Comparison of ENCODE assay signal across 9 mouse cellular contexts in the genomic region with DNA sequence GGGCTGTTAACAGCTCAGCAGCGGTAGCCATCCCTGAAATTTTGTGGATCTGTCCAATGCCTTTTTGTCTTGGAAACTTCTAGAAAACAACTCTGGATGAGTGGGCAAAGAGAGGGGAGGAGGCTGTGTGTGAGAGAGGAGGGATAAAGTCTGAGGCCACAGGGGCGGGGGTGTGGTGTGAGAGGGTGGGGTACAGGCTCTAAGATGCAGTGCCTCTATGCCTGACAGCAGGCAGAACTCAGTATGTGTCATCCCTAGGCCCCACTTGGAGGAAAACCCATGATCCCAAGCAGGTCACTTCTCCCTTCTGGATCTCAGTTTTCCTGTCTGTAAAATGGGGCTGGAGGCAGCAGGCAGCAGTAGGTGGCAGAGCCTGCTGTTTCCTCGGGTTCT. TPM values are rescaled to one million over a fixed set of nuclear protein-coding genes. Genes with fewer than 3 reads are reported as not detected.
DNase-seq lines count a peak whose midpoint lies in the region; ATAC-seq and TF ChIP-seq lines count a peak whose summit lies in the region.
"Had no signal": no experiment of that assay in that cellular context is flagged by ENCODE, and none has a peak within 500 bp of the region (broad histone marks: within the 10 kb centered on the region; RNA-seq: fewer than 3 reads in every experiment).

No protein-coding gene starts in this region.

- H3K9ac ChIP-seq in midbrain, embryonic 13.5 days (replicated peaks) = peak overlapping the region; percentile 42; the same call in 1 of the 2 replicates
- no peak overlapping the region for H3K9ac ChIP-seq in liver, embryonic 11.5 days (ENCODE audit: low read depth, low read length)
- H3K9ac ChIP-seq in stomach, embryonic 14.5 days (replicated peaks; ENCODE audit: low read depth, low read length) = no peak overlapping the region
- no peak overlapping the region for H3K9ac ChIP-seq in kidney, embryonic 15.5 days

- intact Hi-C loops in gastrocnemius, adult 2 months (cut with DNase I) = no loop called here

- no peak for TF ChIP-seq CTCF in gastrocnemius, adult 2 months (IDR thresholded peaks at IDR 0.05)

- no peaks in the 10 kb centered on the region for H3K27me3 ChIP-seq in midbrain, embryonic 13.5 days
- H3K27me3 ChIP-seq in midbrain, embryonic 10.5 days (ENCODE audit: low read depth, poor library complexity, severe bottlenecking) = peaks cover 27% of the 10 kb centered on the region
- 0 out of 2 replicates have a peak, but pooled peaks cover 2% of the 10 kb centered on the region for H3K27me3 ChIP-seq in liver, embryonic 11.5 days (replicated peaks; ENCODE audit: control insufficient read depth, insufficient read depth, low read length)
- no peaks in the 10 kb centered on the region for H3K27me3 ChIP-seq in stomach, embryonic 14.5 days (ENCODE audit: control insufficient read depth, insufficient read depth, low read length)
- peaks cover 13% of the 10 kb centered on the region for H3K27me3 ChIP-seq in kidney, embryonic 15.5 days

- peaks cover 85% of the 10 kb centered on the region for H3K4me1 ChIP-seq in midbrain, embryonic 13.5 days (replicated peaks)
- H3K4me1 ChIP-seq in midbrain, embryonic 10.5 days = peaks cover 74% of the 10 kb centered on the region
- peaks cover 40% of the 10 kb centered on the region for H3K4me1 ChIP-seq in liver, embryonic 11.5 days (replicated peaks; ENCODE audit: control insufficient read depth, insufficient read depth, low read length)
- H3K4me1 ChIP-seq in stomach, embryonic 14.5 days (ENCODE audit: control insufficient read depth, insufficient read depth, low read length) = peaks cover 62% of the 10 kb centered on the region
- peaks cover 69% of the 10 kb centered on the region for H3K4me1 ChIP-seq in kidney, embryonic 15.5 days

- no peak for ATAC-seq in midbrain, embryonic 13.5 days
- no peak for ATAC-seq in liver, embryonic 11.5 days (replicated peaks; ENCODE audit: low FRiP score)
- no peak for ATAC-seq in stomach, embryonic 14.5 days (ENCODE audit: insufficient number of reproducible peaks, insufficient read depth, low FRiP score, low read depth)
- no peak for ATAC-seq in kidney, embryonic 15.5 days (replicated peaks; ENCODE audit: low FRiP score)

- H3K9me3 ChIP-seq in midbrain, embryonic 13.5 days = no peaks in the 10 kb centered on the region
- H3K9me3 ChIP-seq in midbrain, embryonic 10.5 days (replicated peaks) = no peaks in the 10 kb centered on the region
- no peaks in the 10 kb centered on the region for H3K9me3 ChIP-seq in liver, embryonic 11.5 days (ENCODE audit: control insufficient read depth, low read length)
- no peaks in the 10 kb centered on the region for H3K9me3 ChIP-seq in stomach, embryonic 14.5 days (ENCODE audit: control insufficient read depth, low read depth, low read length)
- H3K9me3 ChIP-seq in kidney, embryonic 15.5 days (replicated peaks) = no peaks in the 10 kb centered on the region

- 90% methylated on average over 3 of the region's 3 CpGs for WGBS in midbrain, embryonic 13.5 days
- 89% methylated on average over 3 of the region's 3 CpGs for WGBS in midbrain, embryonic 10.5 days
- 91% methylated on average over 3 of the region's 3 CpGs for WGBS in liver, embryonic 11.5 days
- WGBS in stomach, embryonic 14.5 days = 91% methylated on average over 3 of the region's 3 CpGs
- 91% methylated on average over 3 of the region's 3 CpGs for WGBS in kidney, embryonic 15.5 days

- H3K4me3 ChIP-seq in gastrocnemius, adult 2 months = peak overlapping the region; percentile 85
- no peak overlapping the region for H3K4me3 ChIP-seq in midbrain, embryonic 13.5 days (replicated peaks)
- H3K4me3 ChIP-seq in midbrain, embryonic 10.5 days = no peak overlapping the region
- no peak overlapping the region for H3K4me3 ChIP-seq in liver, embryonic 11.5 days (ENCODE audit: low read depth, low read length)
- H3K4me3 ChIP-seq in stomach, embryonic 14.5 days (ENCODE audit: low read depth, low read length) = 0 out of 2 replicates have a peak overlapping the region, but pooled peaks have one; percentile 1
- H3K4me3 ChIP-seq in kidney, embryonic 15.5 days (replicated peaks) = no peak overlapping the region

- peak overlapping the region; percentile 86 for H3K27ac ChIP-seq in gastrocnemius, adult 2 months
- H3K27ac ChIP-seq in midbrain, embryonic 13.5 days = peak overlapping the region; percentile 51; the same call in 1 of the 2 replicates
- H3K27ac ChIP-seq in midbrain, embryonic 10.5 days (replicated peaks) = no peak overlapping the region
- H3K27ac ChIP-seq in liver, embryonic 11.5 days (ENCODE audit: low read depth, low read length) = no peak overlapping the region
- peak overlapping the region; percentile 59; the same call in 1 of the 2 replicates for H3K27ac ChIP-seq in stomach, embryonic 14.5 days (ENCODE audit: low read length)
- no peak overlapping the region for H3K27ac ChIP-seq in kidney, embryonic 15.5 days

- H3K4me2 ChIP-seq in midbrain, embryonic 13.5 days (replicated peaks) = peak overlapping the region; percentile 94
- H3K4me2 ChIP-seq in liver, embryonic 11.5 days = peak overlapping the region; percentile 97; the same call in 1 of the 2 replicates
- peak overlapping the region; percentile 68; the same call in 1 of the 2 replicates for H3K4me2 ChIP-seq in stomach, embryonic 14.5 days (replicated peaks; ENCODE audit: low read depth, low read length)
- H3K4me2 ChIP-seq in kidney, embryonic 15.5 days = no peak overlapping the region

- DNase-seq in gastrocnemius, adult 2 months = no peak
- no peak for DNase-seq in gastrocnemius, adult 8-10 months (ENCODE audit: low spot score in 2 of 2)
- no peak for DNase-seq in midbrain, embryonic 10.5 days (ENCODE audit: low spot score)
- DNase-seq in liver, embryonic 11.5 days (ENCODE audit: low spot score) = no peak
- DNase-seq in adrenal gland, postnatal 25 days = no peak

- H3K36me3 ChIP-seq in midbrain, embryonic 13.5 days = peaks cover 5% of the 10 kb centered on the region; the same call in 1 of the 2 replicates
- peaks cover 20% of the 10 kb centered on the region; the same call in 1 of the 2 replicates for H3K36me3 ChIP-seq in midbrain, embryonic 10.5 days
- H3K36me3 ChIP-seq in liver, embryonic 11.5 days (ENCODE audit: control insufficient read depth, insufficient read depth, low read length) = no peaks in the 10 kb centered on the region
- peaks cover 9% of the 10 kb centered on the region; the same call in 1 of the 2 replicates for H3K36me3 ChIP-seq in stomach, embryonic 14.5 days (ENCODE audit: control insufficient read depth, insufficient read depth, low read length)
- H3K36me3 ChIP-seq in kidney, embryonic 15.5 days = peaks cover 6% of the 10 kb centered on the region; the same call in 1 of the 2 replicates

RNA-seq across cellular contexts. Expression of gene Efhd2, which starts 3.4 kb away (rescaled TPM):
- 1 to 10 TPM; 5.2 to 6.1 TPM for total RNA-seq in gastrocnemius, adult 2 months (2021)
- 1 to 10 TPM; 2.1 to 3.7 (median 3.1) TPM for total RNA-seq in gastrocnemius, adult 8-10 months (2022)
- 72.6 and 89.7 TPM in 2 replicates for polyA plus RNA-seq in midbrain, embryonic 13.5 days (2015; fragmentation: Nextera tagmentation; extraction: Ambion mirVana)
- 50.1 and 69.2 TPM in 2 replicates for polyA plus RNA-seq in midbrain, embryonic 10.5 days (2016; fragmentation: Nextera tagmentation; extraction: Ambion mirVana)
- 62.1 and 69.1 TPM in 2 replicates for polyA plus RNA-seq in liver, embryonic 11.5 days (2014; fragmentation: Nextera tagmentation; extraction: Ambion mirVana)
- polyA plus RNA-seq in stomach, embryonic 14.5 days (2014; fragmentation: Nextera tagmentation; extraction: Ambion mirVana) = 58.8 and 65.0 TPM in 2 replicates
- total RNA-seq in adrenal gland, postnatal 25 days (2021) = 20.9 and 30.8 TPM in 2 replicates
- polyA plus RNA-seq in kidney, embryonic 15.5 days (2015; fragmentation: Nextera tagmentation; extraction: Ambion mirVana) = 53.9 and 56.7 TPM in 2 replicates

RNA-seq across cellular contexts. Expression of gene Ctrc, which starts 25.2 kb away (rescaled TPM):
- total RNA-seq in gastrocnemius, adult 2 months (2021) = not detected
- total RNA-seq in gastrocnemius, adult 8-10 months (2022) = not detected
- not detected in 2 replicates for polyA plus RNA-seq in midbrain, embryonic 13.5 days (2015; fragmentation: Nextera tagmentation; extraction: Ambion mirVana)
- polyA plus RNA-seq in midbrain, embryonic 10.5 days (2016; fragmentation: Nextera tagmentation; extraction: Ambion mirVana) = not detected in 2 replicates
- not detected in 2 replicates for polyA plus RNA-seq in liver, embryonic 11.5 days (2014; fragmentation: Nextera tagmentation; extraction: Ambion mirVana)
- polyA plus RNA-seq in stomach, embryonic 14.5 days (2014; fragmentation: Nextera tagmentation; extraction: Ambion mirVana) = not detected in 2 replicates
- total RNA-seq in adrenal gland, postnatal 25 days (2021) = not detected in 2 replicates
- not detected in 2 replicates for polyA plus RNA-seq in kidney, embryonic 15.5 days (2015; fragmentation: Nextera tagmentation; extraction: Ambion mirVana)
- total RNA-seq: gastrocnemius, adult 18-20 months had no signal

RNA-seq across cellular contexts. Expression of gene Cela2a, which starts 45.4 kb away (rescaled TPM):
- total RNA-seq in gastrocnemius, adult 2 months (2021) = not detected
- not detected for total RNA-seq in gastrocnemius, adult 8-10 months (2022)
- not detected in 2 replicates for polyA plus RNA-seq in midbrain, embryonic 13.5 days (2015; fragmentation: Nextera tagmentation; extraction: Ambion mirVana)
- polyA plus RNA-seq in midbrain, embryonic 10.5 days (2016; fragmentation: Nextera tagmentation; extraction: Ambion mirVana) = not detected in 2 replicates
- not detected in 2 replicates for polyA plus RNA-seq in liver, embryonic 11.5 days (2014; fragmentation: Nextera tagmentation; extraction: Ambion mirVana)
- polyA plus RNA-seq in stomach, embryonic 14.5 days (2014; fragmentation: Nextera tagmentation; extraction: Ambion mirVana) = 0.73 TPM in 1 of 2 replicates, not detected in the other
- 0.52 TPM in 1 of 2 replicates, not detected in the other for total RNA-seq in adrenal gland, postnatal 25 days (2021)
- polyA plus RNA-seq in kidney, embryonic 15.5 days (2015; fragmentation: Nextera tagmentation; extraction: Ambion mirVana) = 0.19 TPM in 1 of 2 replicates, not detected in the other

Comparison
In these comparisons a context has a peak if more than half of its experiments do, and no peak if none do; other contexts are left out.
1. H3K27ac ChIP-seq: peak in gastrocnemius, adult 2 months (single experiment), midbrain, embryonic 13.5 days (single experiment) and stomach, embryonic 14.5 days (single experiment); none in midbrain, embryonic 10.5 days (single experiment), liver, embryonic 11.5 days (single experiment) and kidney, embryonic 15.5 days (single experiment).
2. H3K4me3 ChIP-seq: peak in gastrocnemius, adult 2 months (single experiment) and stomach, embryonic 14.5 days (single experiment); none in midbrain, embryonic 13.5 days (single experiment), midbrain, embryonic 10.5 days (single experiment), liver, embryonic 11.5 days (single experiment) and kidney, embryonic 15.5 days (single experiment).